Mouse (Mus musculus) ES-E14 (cell line): ENCODE data around the gene Cped1.

Experiments used
- HCFC1 ChIP-seq: IDR thresholded peaks from 2 replicates; pipeline ENCODE4 v1.6.1; 2012; ENCODE audit warnings: low read length, inconsistent platforms, borderline replicate concordance; ENCODE audit not compliant: insufficient read depth
- ZC3H11A ChIP-seq: IDR thresholded peaks from 2 replicates; pipeline ENCODE4 v1.6.1; 2012; ENCODE audit warnings: low read depth, mild to moderate bottlenecking, inconsistent platforms, low read length, borderline replicate concordance

- TF ChIP-seq ZC3H11A (no peak), HCFC1 (no peak)
Observed at GRCm38 (mm10) chr6:22000086-22000485, 14.4 kb downstream of the Cped1 start.
